ENCODE assay signal across 9 mouse cellular contexts in the genomic region with DNA sequence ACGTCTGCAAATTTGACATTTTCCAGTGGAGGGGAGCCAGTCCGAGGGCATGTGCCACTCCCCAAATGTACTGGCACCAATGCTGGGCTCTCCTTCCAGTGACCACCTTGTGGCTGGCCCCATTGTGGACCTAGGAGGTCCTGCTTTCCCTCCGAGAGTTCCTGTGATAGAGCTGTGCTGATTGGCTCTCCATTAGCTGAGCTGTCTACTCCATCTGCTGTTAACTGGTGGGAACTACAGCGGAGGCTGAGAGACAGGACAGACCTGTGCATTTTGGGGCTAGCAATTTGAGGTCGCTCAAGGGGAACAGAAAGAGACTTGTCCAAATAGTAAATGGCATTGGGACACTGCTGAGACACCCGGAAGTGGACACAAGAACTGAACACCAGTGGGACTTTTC. TPM values are rescaled to one million over a fixed set of nuclear protein-coding genes. Genes with fewer than 3 reads are reported as not detected.
A peak's percentile ranks its signal among the peaks of the same experiment; 100 is the strongest.
DNase-seq lines count a peak whose midpoint lies in the region; ATAC-seq and TF ChIP-seq lines count a peak whose summit lies in the region.
"Had no signal": no experiment of that assay in that cellular context is flagged by ENCODE, and none has a peak within 500 bp of the region (broad histone marks: within the 10 kb centered on the region; RNA-seq: fewer than 3 reads in every experiment).

No protein-coding gene starts in this region.

- no peaks in the 10 kb centered on the region for H3K27me3 ChIP-seq in heart, embryonic 10.5 days (ENCODE audit: insufficient read depth, poor library complexity, severe bottlenecking)
- H3K27me3 ChIP-seq in intestine, postnatal 0 days (replicated peaks; ENCODE audit: control insufficient read depth, insufficient read depth, low read length), result no peaks in the 10 kb centered on the region; the same call in 1 of the 2 replicates
- no peaks in the 10 kb centered on the region for H3K27me3 ChIP-seq in midbrain, embryonic 14.5 days (ENCODE audit: control insufficient read depth, insufficient read depth, low read length)
- H3K27me3 ChIP-seq: limb, embryonic 15.5 days had no signal

- peak; percentile 92 for DNase-seq in heart, adult 11 months
- DNase-seq in heart, embryonic 10.5 days (ENCODE audit: low spot score), result no peak
- peak; percentile 59 for DNase-seq in cerebellum, adult 9-10 months
- peak; percentile 54 to 82 for DNase-seq in frontal cortex, adult 2 months (ENCODE audit: extremely low spot score in 1 of 2, low spot score in 1 of 2)
- DNase-seq in left cerebral cortex, postnatal 10 days (ENCODE audit: extremely low spot score in 1 of 2, low spot score in 2 of 2), result peak; percentile 58 to 69
- peak; percentile 68 for DNase-seq in midbrain, embryonic 14.5 days
- DNase-seq in thymus, postnatal 10 days (ENCODE audit: low spot score in 2 of 2), result peak; percentile 17 to 45

- no peak overlapping the region for H3K4me3 ChIP-seq in heart, embryonic 10.5 days
- H3K4me3 ChIP-seq in intestine, postnatal 0 days (ENCODE audit: low read depth, low read length), result no peak overlapping the region
- no peak overlapping the region for H3K4me3 ChIP-seq in midbrain, embryonic 14.5 days (replicated peaks; ENCODE audit: low read depth, low read length)
- H3K4me3 ChIP-seq: limb, embryonic 15.5 days had no signal

- no peak for ATAC-seq in intestine, postnatal 0 days
- no peak for ATAC-seq in midbrain, embryonic 14.5 days (ENCODE audit: low FRiP score, low TSS enrichment)

- 0 out of 2 replicates have a peak, but pooled peaks cover 3% of the 10 kb centered on the region for H3K4me1 ChIP-seq in heart, embryonic 10.5 days
- H3K4me1 ChIP-seq in intestine, postnatal 0 days (replicated peaks; ENCODE audit: control insufficient read depth, insufficient read depth, low read length), result no peaks in the 10 kb centered on the region
- H3K4me1 ChIP-seq in midbrain, embryonic 14.5 days (ENCODE audit: control insufficient read depth, insufficient read depth, low read length), result no peaks in the 10 kb centered on the region

- WGBS in heart, embryonic 10.5 days, result 28% methylated on average over 6 of the region's 6 CpGs
- WGBS in intestine, postnatal 0 days, result 35% methylated on average over 6 of the region's 6 CpGs
- WGBS in midbrain, embryonic 14.5 days, result 43% methylated on average over 6 of the region's 6 CpGs

- intact Hi-C loops in left cerebral cortex, postnatal 10 days (cut with DNase I), result loop anchor here (5.0 kb wide), 2 partner anchors 122 to 492 kb away; no protein-coding TSS in a partner anchor

- no peak overlapping the region for H3K27ac ChIP-seq in heart, embryonic 10.5 days
- H3K27ac ChIP-seq in intestine, postnatal 0 days (ENCODE audit: low read depth, low read length), result no peak overlapping the region
- H3K27ac ChIP-seq in midbrain, embryonic 14.5 days (replicated peaks; ENCODE audit: low read depth, low read length), result no peak overlapping the region
- H3K27ac ChIP-seq: limb, embryonic 15.5 days had no signal

- peak; percentile 88 for TF ChIP-seq CTCF in intestine, postnatal 0 days (IDR thresholded peaks at IDR 0.05; ENCODE audit: low read depth)

- no peak overlapping the region for H3K9ac ChIP-seq in intestine, postnatal 0 days (ENCODE audit: low read depth, low read length)
- no peak overlapping the region for H3K9ac ChIP-seq in midbrain, embryonic 14.5 days (replicated peaks; ENCODE audit: low read length)
- H3K9ac ChIP-seq: limb, embryonic 15.5 days had no signal

- no peaks in the 10 kb centered on the region for H3K9me3 ChIP-seq in heart, embryonic 10.5 days
- no peaks in the 10 kb centered on the region for H3K9me3 ChIP-seq in intestine, postnatal 0 days (ENCODE audit: control insufficient read depth)
- no peaks in the 10 kb centered on the region for H3K9me3 ChIP-seq in midbrain, embryonic 14.5 days (ENCODE audit: control insufficient read depth, low read length)
- H3K9me3 ChIP-seq: limb, embryonic 15.5 days had no signal

- H3K36me3 ChIP-seq in heart, embryonic 10.5 days, result no peaks in the 10 kb centered on the region
- H3K36me3 ChIP-seq in intestine, postnatal 0 days (ENCODE audit: control insufficient read depth, insufficient read depth), result no peaks in the 10 kb centered on the region
- H3K36me3 ChIP-seq in midbrain, embryonic 14.5 days (ENCODE audit: control insufficient read depth, insufficient read depth, low read length), result no peaks in the 10 kb centered on the region
- H3K36me3 ChIP-seq: limb, embryonic 15.5 days had no signal

- no peak overlapping the region for H3K4me2 ChIP-seq in intestine, postnatal 0 days (replicated peaks; ENCODE audit: low read depth)
- H3K4me2 ChIP-seq in midbrain, embryonic 14.5 days (ENCODE audit: low read length), result no peak overlapping the region
- H3K4me2 ChIP-seq: limb, embryonic 15.5 days had no signal

RNA-seq across cellular contexts. Expression of gene D7Ertd443e, which starts 36.6 kb away (rescaled TPM):
- polyA plus RNA-seq in heart, embryonic 10.5 days (2016; fragmentation: Nextera tagmentation; extraction: Ambion mirVana), result 0.09 TPM in 1 of 2 replicates, not detected in the other
- polyA plus RNA-seq in frontal cortex, adult 2 months (2012; rRNA removed), result 2.1 and 2.3 TPM in 2 replicates
- polyA plus RNA-seq in intestine, postnatal 0 days (2015; fragmentation: Nextera tagmentation; extraction: Ambion mirVana), result 0.14 TPM in 1 of 2 replicates, not detected in the other
- under 1 TPM; 0.45 to 0.56 TPM for total RNA-seq in left cerebral cortex, postnatal 10 days (2021)
- 0.24 and 0.47 TPM in 2 replicates for polyA plus RNA-seq in midbrain, embryonic 14.5 days (2014; fragmentation: Nextera tagmentation; extraction: Ambion mirVana)
